Mouse (Mus musculus): ENCODE measurements at regions not wholly inside any gene's neighbourhood (a gene's known extent, or its start where the extent isn't known, plus 50 kb on each side); places are given as distances from the start of the nearest gene placed in this dataset.

DNA sequence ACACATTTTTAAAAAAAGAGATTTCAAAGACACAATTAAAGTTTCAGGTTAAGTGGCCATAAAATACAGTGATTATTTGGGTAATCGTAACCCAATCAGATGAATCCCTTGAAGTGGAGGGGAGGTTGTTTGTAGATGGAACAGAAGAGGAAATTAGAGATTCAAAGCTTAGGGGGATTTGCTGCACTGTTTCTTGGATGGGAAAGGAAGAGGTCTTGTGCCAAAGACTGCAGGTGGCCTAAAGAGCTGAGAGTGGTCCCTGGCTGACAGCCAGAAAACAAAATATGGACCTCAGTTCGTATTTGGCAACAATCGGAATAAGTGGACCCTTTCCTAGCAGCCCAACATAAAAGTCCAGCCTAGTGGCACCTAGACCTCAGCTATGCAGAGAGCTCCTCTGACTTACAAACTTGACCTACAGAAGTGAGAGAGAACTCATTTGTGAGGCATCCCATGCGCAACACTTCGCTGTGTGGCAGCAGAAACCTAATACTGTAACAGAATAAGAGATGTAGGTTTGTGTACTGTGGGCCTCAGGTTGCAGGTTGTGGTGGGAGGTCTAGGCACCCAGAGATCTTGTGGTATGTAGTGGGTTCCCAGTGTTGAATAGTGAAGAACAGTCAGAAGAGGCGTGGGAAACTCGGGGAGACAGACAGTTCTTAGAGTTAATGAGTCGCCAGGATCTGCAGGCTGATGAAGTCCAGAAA, 110.0 kb upstream of the Ccdc54 start:
- Histone ChIP-seq H3K36me3 (ENCODE audit: control insufficient read depth, insufficient read depth, low read length) (no peaks in the 10 kb centered on the region), H3K27me3 (replicated peaks; ENCODE audit: control insufficient read depth, insufficient read depth, low read length) (no peaks in the 10 kb centered on the region), H3K4me2 (no peak overlapping the region), H3K9ac (ENCODE audit: low read depth, low read length) (no peak overlapping the region), H3K27ac (ENCODE audit: low read depth, low read length) (no peak overlapping the region; the same call in 1 of the 2 replicates), H3K9me3 (ENCODE audit: control insufficient read depth, low read length) (no peaks in the 10 kb centered on the region), H3K4me3 (ENCODE audit: low read depth, low read length) (no peak overlapping the region), H3K4me1 (replicated peaks; ENCODE audit: control insufficient read depth, insufficient read depth, low read length) (no peaks in the 10 kb centered on the region)
- no peak for DNase-seq (ENCODE audit: low spot score)
- 69% methylated on average over 8 of the region's 8 CpGs for WGBS
- ATAC-seq (replicated peaks; ENCODE audit: low FRiP score) = no peak

DNA sequence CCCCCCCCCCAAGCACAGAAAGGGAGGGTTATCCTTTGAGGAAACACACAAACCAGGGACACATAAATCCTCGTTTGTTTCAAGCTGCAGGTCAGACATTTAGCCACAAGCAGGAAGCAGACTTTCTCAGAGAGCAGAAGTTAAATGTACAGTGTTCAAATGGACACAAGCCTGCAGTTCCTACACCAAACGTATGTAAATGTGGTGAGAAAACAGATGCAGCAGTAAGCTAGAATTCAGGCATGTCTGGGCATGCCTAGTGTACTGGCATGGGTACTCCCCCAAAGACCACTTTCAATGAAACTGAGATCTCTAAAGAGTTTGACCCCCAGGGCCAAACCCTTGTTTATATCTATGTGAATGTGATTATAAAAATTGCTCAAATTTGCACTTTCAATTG, 109.2 kb upstream of the Ccdc54 start:
- Histone ChIP-seq H3K27me3 (replicated peaks; ENCODE audit: control insufficient read depth, insufficient read depth, low read length) (no peaks in the 10 kb centered on the region), H3K4me2 (no peak overlapping the region), H3K9ac (ENCODE audit: low read depth, low read length) (no peak overlapping the region), H3K9me3 (ENCODE audit: control insufficient read depth, low read length) (no peaks in the 10 kb centered on the region), H3K36me3 (ENCODE audit: control insufficient read depth, insufficient read depth, low read length) (no peaks in the 10 kb centered on the region), H3K4me3 (ENCODE audit: low read depth, low read length) (no peak overlapping the region), H3K27ac (ENCODE audit: low read depth, low read length) (no peak overlapping the region), H3K4me1 (replicated peaks; ENCODE audit: control insufficient read depth, insufficient read depth, low read length) (no peaks in the 10 kb centered on the region)
- WGBS = 30% methylated on average over 2 of the region's 2 CpGs
- ATAC-seq (replicated peaks; ENCODE audit: low FRiP score) = no peak
- no peak for DNase-seq (ENCODE audit: low spot score)

DNA sequence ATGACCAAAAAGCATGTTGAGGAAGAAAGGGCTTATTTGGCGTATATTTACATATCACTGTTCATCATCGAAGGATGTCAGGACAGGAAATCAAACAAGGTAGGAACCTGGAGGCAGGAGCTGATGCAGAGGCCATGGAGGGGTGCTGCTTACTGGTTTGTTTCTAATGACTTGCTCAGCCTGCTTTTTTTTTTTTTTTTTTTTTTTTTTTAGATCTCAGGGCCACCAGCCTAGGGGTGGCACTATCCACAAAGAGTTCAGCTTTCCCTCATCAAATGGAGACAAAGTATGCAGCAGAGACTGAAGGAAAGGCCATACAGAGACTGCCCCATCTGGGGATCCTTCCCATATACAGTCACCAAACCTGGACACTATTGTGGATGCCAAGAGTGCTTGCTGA, 106.8 kb upstream of the Ccdc54 start:
- H3K4me3 ChIP-seq (ENCODE audit: low read depth, low read length) = no peak overlapping the region
- 80% methylated on average over 2 of the region's 2 CpGs for WGBS
- no peak for DNase-seq (ENCODE audit: low spot score)

GRCm38 (mm10) chr16:50696052-50696451, 105.1 kb upstream of the Ccdc54 start:
- H3K4me1 ChIP-seq (replicated peaks; ENCODE audit: control insufficient read depth, insufficient read depth, low read length) = no peaks in the 10 kb centered on the region
- H3K4me3 ChIP-seq (ENCODE audit: low read depth, low read length) = no peak overlapping the region
- 78% methylated on average over 4 of the region's 4 CpGs for WGBS
- no peak overlapping the region for H3K4me2 ChIP-seq
- H3K9me3 ChIP-seq (ENCODE audit: control insufficient read depth, low read length) = no peaks in the 10 kb centered on the region
- no peak for DNase-seq (ENCODE audit: low spot score)
- H3K27ac ChIP-seq (ENCODE audit: low read depth, low read length) = no peak overlapping the region
- H3K27me3 ChIP-seq (replicated peaks; ENCODE audit: control insufficient read depth, insufficient read depth, low read length) = no peaks in the 10 kb centered on the region
- ATAC-seq (replicated peaks; ENCODE audit: low FRiP score) = no peak
- H3K36me3 ChIP-seq (ENCODE audit: control insufficient read depth, insufficient read depth, low read length) = no peaks in the 10 kb centered on the region
- H3K9ac ChIP-seq (ENCODE audit: low read depth, low read length) = no peak overlapping the region

More for the DNA sequence above, 106.8 kb upstream of the Ccdc54 start:
- ATAC-seq (replicated peaks; ENCODE audit: low FRiP score) = no peak
- no peaks in the 10 kb centered on the region for H3K27me3 ChIP-seq (replicated peaks; ENCODE audit: control insufficient read depth, insufficient read depth, low read length)
- no peak overlapping the region for H3K27ac ChIP-seq (ENCODE audit: low read depth, low read length)
- H3K4me1 ChIP-seq (replicated peaks; ENCODE audit: control insufficient read depth, insufficient read depth, low read length) = no peaks in the 10 kb centered on the region
- no peak overlapping the region for H3K4me2 ChIP-seq
- H3K9me3 ChIP-seq (ENCODE audit: control insufficient read depth, low read length) = no peaks in the 10 kb centered on the region
- H3K9ac ChIP-seq (ENCODE audit: low read depth, low read length) = no peak overlapping the region
- H3K36me3 ChIP-seq (ENCODE audit: control insufficient read depth, insufficient read depth, low read length) = no peaks in the 10 kb centered on the region

DNA sequence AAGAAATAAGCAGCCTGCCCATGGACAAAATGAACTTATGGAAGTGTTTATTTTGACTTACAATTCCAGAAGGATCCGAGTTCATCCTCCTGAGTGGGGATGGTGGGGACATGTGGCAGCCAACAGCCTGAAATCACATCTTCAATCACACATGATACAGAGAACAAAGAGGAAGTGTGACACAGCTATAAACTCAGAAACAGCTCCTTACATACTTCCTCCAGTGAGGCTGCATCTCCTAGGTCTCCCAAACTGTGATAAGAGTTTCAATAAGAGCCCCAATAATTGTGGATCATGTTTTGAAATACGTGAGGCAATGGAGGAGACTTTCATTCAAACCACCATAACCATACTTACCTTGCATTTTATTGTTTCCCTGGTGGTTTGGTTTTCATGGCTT, 103.1 kb upstream of the Ccdc54 start:
- Histone ChIP-seq H3K4me3 (ENCODE audit: low read depth, low read length) (no peak overlapping the region), H3K4me1 (replicated peaks; ENCODE audit: control insufficient read depth, insufficient read depth, low read length) (no peaks in the 10 kb centered on the region), H3K27me3 (replicated peaks; ENCODE audit: control insufficient read depth, insufficient read depth, low read length) (no peaks in the 10 kb centered on the region), H3K9me3 (ENCODE audit: control insufficient read depth, low read length) (no peaks in the 10 kb centered on the region), H3K36me3 (ENCODE audit: control insufficient read depth, insufficient read depth, low read length) (no peaks in the 10 kb centered on the region), H3K4me2 (no peak overlapping the region), H3K9ac (ENCODE audit: low read depth, low read length) (no peak overlapping the region), H3K27ac (ENCODE audit: low read depth, low read length) (no peak overlapping the region)
- ATAC-seq (replicated peaks; ENCODE audit: low FRiP score) (no peak), DNase-seq (ENCODE audit: low spot score) (no peak)
- 82% methylated on average over 2 of the region's 2 CpGs for WGBS

DNA sequence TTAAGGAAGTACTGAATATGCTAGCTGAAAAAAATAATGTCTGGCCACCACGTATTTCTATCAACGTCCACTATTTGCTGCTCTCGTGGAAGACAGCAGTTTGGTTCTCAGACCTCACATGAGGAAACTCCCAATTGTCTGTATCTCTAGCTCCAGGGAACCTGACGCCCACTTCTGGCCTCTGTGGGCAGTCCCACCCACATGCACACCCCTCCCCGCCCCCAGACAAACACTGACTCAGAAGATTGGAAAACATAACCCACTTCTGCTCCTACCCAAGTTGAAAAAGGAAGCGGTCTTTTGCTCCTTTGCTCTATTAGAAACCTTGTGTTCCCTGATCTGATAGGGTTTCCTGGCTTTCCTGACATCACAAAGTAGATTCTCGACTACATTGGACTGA, 99.9 kb upstream of the Ccdc54 start:
- no peak overlapping the region for H3K27ac ChIP-seq (ENCODE audit: low read depth, low read length)
- no peak overlapping the region for H3K4me2 ChIP-seq
- no peaks in the 10 kb centered on the region for H3K36me3 ChIP-seq (ENCODE audit: control insufficient read depth, insufficient read depth, low read length)
- H3K4me1 ChIP-seq (replicated peaks; ENCODE audit: control insufficient read depth, insufficient read depth, low read length) = no peaks in the 10 kb centered on the region; the same call in 1 of the 2 replicates
- no peak overlapping the region for H3K9ac ChIP-seq (ENCODE audit: low read depth, low read length)
- H3K4me3 ChIP-seq (ENCODE audit: low read depth, low read length) = no peak overlapping the region
- 50% methylated on average over 7 of the region's 7 CpGs for WGBS
- DNase-seq (ENCODE audit: low spot score) (no peak), ATAC-seq (replicated peaks; ENCODE audit: low FRiP score) (no peak)
- H3K27me3 ChIP-seq (replicated peaks; ENCODE audit: control insufficient read depth, insufficient read depth, low read length) = no peaks in the 10 kb centered on the region
- no peaks in the 10 kb centered on the region for H3K9me3 ChIP-seq (ENCODE audit: control insufficient read depth, low read length)

- Histone ChIP-seq H3K27me3 (replicated peaks; ENCODE audit: control insufficient read depth, insufficient read depth, low read length) (no peaks in the 10 kb centered on the region), H3K4me3 (ENCODE audit: low read depth, low read length) (no peak overlapping the region), H3K36me3 (ENCODE audit: control insufficient read depth, insufficient read depth, low read length) (no peaks in the 10 kb centered on the region), H3K4me2 (no peak overlapping the region), H3K9me3 (ENCODE audit: control insufficient read depth, low read length) (no peaks in the 10 kb centered on the region), H3K27ac (ENCODE audit: low read depth, low read length) (no peak overlapping the region), H3K4me1 (replicated peaks; ENCODE audit: control insufficient read depth, insufficient read depth, low read length) (no peaks in the 10 kb centered on the region; the same call in 1 of the 2 replicates), H3K9ac (ENCODE audit: low read depth, low read length) (no peak overlapping the region)
- DNase-seq (ENCODE audit: low spot score) = no peak
- WGBS = 61% methylated on average over 10 of the region's 10 CpGs
- ATAC-seq (replicated peaks; ENCODE audit: low FRiP score) = no peak
Measured at GRCm38 (mm10) chr16:50689525-50689924, 98.6 kb upstream of the Ccdc54 start.

GRCm38 (mm10) chr16:50688818-50689506, 98.0 kb upstream of the Ccdc54 start:
- ATAC-seq (replicated peaks; ENCODE audit: low FRiP score) = no peak
- Histone ChIP-seq H3K36me3 (ENCODE audit: control insufficient read depth, insufficient read depth, low read length) (no peaks in the 10 kb centered on the region), H3K4me1 (replicated peaks; ENCODE audit: control insufficient read depth, insufficient read depth, low read length) (no peaks in the 10 kb centered on the region; the same call in 1 of the 2 replicates), H3K4me3 (ENCODE audit: low read depth, low read length) (no peak overlapping the region), H3K9me3 (ENCODE audit: control insufficient read depth, low read length) (no peaks in the 10 kb centered on the region), H3K27me3 (replicated peaks; ENCODE audit: control insufficient read depth, insufficient read depth, low read length) (no peaks in the 10 kb centered on the region), H3K27ac (ENCODE audit: low read depth, low read length) (no peak overlapping the region), H3K9ac (ENCODE audit: low read depth, low read length) (no peak overlapping the region), H3K4me2 (no peak overlapping the region)
- no peak for DNase-seq (ENCODE audit: low spot score)
- WGBS = 55% methylated on average over 11 of the region's 11 CpGs

GRCm38 (mm10) chr16:50679698-50680097, 88.7 kb upstream of the Ccdc54 start:
- DNase-seq (ENCODE audit: low spot score) (no peak), ATAC-seq (replicated peaks; ENCODE audit: low FRiP score) (no peak)
- Histone ChIP-seq H3K4me1 (replicated peaks; ENCODE audit: control insufficient read depth, insufficient read depth, low read length) (no peaks in the 10 kb centered on the region), H3K27me3 (replicated peaks; ENCODE audit: control insufficient read depth, insufficient read depth, low read length) (no peaks in the 10 kb centered on the region), H3K9me3 (ENCODE audit: control insufficient read depth, low read length) (no peaks in the 10 kb centered on the region), H3K36me3 (ENCODE audit: control insufficient read depth, insufficient read depth, low read length) (no peaks in the 10 kb centered on the region), H3K4me3 (ENCODE audit: low read depth, low read length) (no peak overlapping the region), H3K27ac (ENCODE audit: low read depth, low read length) (no peak overlapping the region), H3K4me2 (no peak overlapping the region), H3K9ac (ENCODE audit: low read depth, low read length) (no peak overlapping the region)
- 68% methylated on average over 6 of the region's 6 CpGs for WGBS
